Mouse (Mus musculus): ENCODE measurements around the gene Slc27a2. TPM values are rescaled to one million over a fixed set of nuclear protein-coding genes. Genes with fewer than 3 reads are reported as not detected.

Slc27a2 gene
- polyA plus RNA-seq, 1 experiment from 2014 or later, result 1.4 TPM

- 72% methylated on average over 3 of the region's 3 CpGs for WGBS (ENCODE audit: insufficient replicate concordance)
- ATAC-seq (replicated peaks; ENCODE audit: insufficient number of reproducible peaks, low FRiP score, low TSS enrichment), result no peak
- Histone ChIP-seq H3K4me2 (no peak overlapping the region), H3K27ac (ENCODE audit: low read depth, low read length) (no peak overlapping the region), H3K36me3 (ENCODE audit: control insufficient read depth, insufficient read depth, low read length) (no peaks in the 10 kb centered on the region), H3K4me1 (ENCODE audit: control insufficient read depth, insufficient read depth, low read length) (no peaks in the 10 kb centered on the region), H3K4me3 (ENCODE audit: low read depth, low read length) (no peak overlapping the region), H3K27me3 (ENCODE audit: control insufficient read depth, insufficient read depth, low read length) (peaks cover 14% of the 10 kb centered on the region), H3K9ac (ENCODE audit: low read depth, low read length) (no peak overlapping the region), H3K9me3 (replicated peaks; ENCODE audit: control insufficient read depth, low read length) (no peaks in the 10 kb centered on the region)
Measured at GRCm38 (mm10) chr2:126546392-126546791, 5.8 kb upstream of the Slc27a2 start.

- no peaks in the 10 kb centered on the region for H3K9me3 ChIP-seq (replicated peaks; ENCODE audit: control insufficient read depth, low read length)
- no peaks in the 10 kb centered on the region for H3K36me3 ChIP-seq (ENCODE audit: control insufficient read depth, insufficient read depth, low read length)
- H3K4me3 ChIP-seq (ENCODE audit: low read depth, low read length), result no peak overlapping the region
- peaks cover 5% of the 10 kb centered on the region; the same call in 1 of the 2 replicates for H3K4me1 ChIP-seq (ENCODE audit: control insufficient read depth, insufficient read depth, low read length)
- H3K4me2 ChIP-seq, result no peak overlapping the region
- no peak for ATAC-seq (replicated peaks; ENCODE audit: insufficient number of reproducible peaks, low FRiP score, low TSS enrichment)
- H3K27ac ChIP-seq (ENCODE audit: low read depth, low read length), result no peak overlapping the region
- no peak overlapping the region for H3K9ac ChIP-seq (ENCODE audit: low read depth, low read length)
- peaks cover 44% of the 10 kb centered on the region for H3K27me3 ChIP-seq (ENCODE audit: control insufficient read depth, insufficient read depth, low read length)
- WGBS (ENCODE audit: insufficient replicate concordance), result 80% methylated on average over 7 of the region's 7 CpGs
Measured at GRCm38 (mm10) chr2:126549681-126550080, 2.5 kb upstream of the Slc27a2 start.

GRCm38 (mm10) chr2:126551244-126551890 lies 840 bp upstream of the Slc27a2 start:
- Histone ChIP-seq H3K27ac (ENCODE audit: low read depth, low read length) (no peak overlapping the region), H3K4me1 (ENCODE audit: control insufficient read depth, insufficient read depth, low read length) (peaks cover 5% of the 10 kb centered on the region; the same call in 1 of the 2 replicates), H3K36me3 (ENCODE audit: control insufficient read depth, insufficient read depth, low read length) (no peaks in the 10 kb centered on the region), H3K9ac (ENCODE audit: low read depth, low read length) (no peak overlapping the region), H3K9me3 (replicated peaks; ENCODE audit: control insufficient read depth, low read length) (no peaks in the 10 kb centered on the region), H3K27me3 (ENCODE audit: control insufficient read depth, insufficient read depth, low read length) (peaks cover 48% of the 10 kb centered on the region), H3K4me3 (ENCODE audit: low read depth, low read length) (no peak overlapping the region), H3K4me2 (no peak overlapping the region)
- 73% methylated on average over 8 of the region's 8 CpGs for WGBS (ENCODE audit: insufficient replicate concordance)
- no peak for ATAC-seq (replicated peaks; ENCODE audit: insufficient number of reproducible peaks, low FRiP score, low TSS enrichment)

- ATAC-seq (replicated peaks; ENCODE audit: insufficient number of reproducible peaks, low FRiP score, low TSS enrichment), result no peak
- Histone ChIP-seq H3K27me3 (ENCODE audit: control insufficient read depth, insufficient read depth, low read length) (peaks cover 48% of the 10 kb centered on the region), H3K36me3 (ENCODE audit: control insufficient read depth, insufficient read depth, low read length) (no peaks in the 10 kb centered on the region), H3K4me3 (ENCODE audit: low read depth, low read length) (no peak overlapping the region; the same call in 1 of the 2 replicates), H3K4me2 (no peak overlapping the region; the same call in 1 of the 2 replicates), H3K4me1 (ENCODE audit: control insufficient read depth, insufficient read depth, low read length) (peaks cover 5% of the 10 kb centered on the region; the same call in 1 of the 2 replicates), H3K9me3 (replicated peaks; ENCODE audit: control insufficient read depth, low read length) (no peaks in the 10 kb centered on the region), H3K27ac (ENCODE audit: low read depth, low read length) (no peak overlapping the region), H3K9ac (ENCODE audit: low read depth, low read length) (no peak overlapping the region)
- WGBS (ENCODE audit: insufficient replicate concordance), result 22% methylated on average over 5 of the region's 5 CpGs
Measured at GRCm38 (mm10) chr2:126551896-126552295, 311 bp upstream of the Slc27a2 start.

- peak overlapping the region; percentile 54 for H3K4me3 ChIP-seq (ENCODE audit: low read depth, low read length)
- WGBS (ENCODE audit: insufficient replicate concordance), result 2% methylated on average over 26 of the region's 26 CpGs
- H3K9me3 ChIP-seq (replicated peaks; ENCODE audit: control insufficient read depth, low read length), result no peaks in the 10 kb centered on the region
- H3K9ac ChIP-seq (ENCODE audit: low read depth, low read length), result peak overlapping the region; percentile 44
- H3K4me2 ChIP-seq, result peak overlapping the region; percentile 96
- peaks cover 5% of the 10 kb centered on the region; the same call in 1 of the 2 replicates for H3K4me1 ChIP-seq (ENCODE audit: control insufficient read depth, insufficient read depth, low read length)
- no peaks in the 10 kb centered on the region for H3K36me3 ChIP-seq (ENCODE audit: control insufficient read depth, insufficient read depth, low read length)
- H3K27ac ChIP-seq (ENCODE audit: low read depth, low read length), result no peak overlapping the region
- peaks cover 48% of the 10 kb centered on the region for H3K27me3 ChIP-seq (ENCODE audit: control insufficient read depth, insufficient read depth, low read length)
- no peak for ATAC-seq (replicated peaks; ENCODE audit: insufficient number of reproducible peaks, low FRiP score, low TSS enrichment)
Measured at GRCm38 (mm10) chr2:126553291-126553639, 1.1 kb downstream of the Slc27a2 start.

- Histone ChIP-seq H3K9ac (ENCODE audit: low read depth, low read length) (no peak overlapping the region), H3K27me3 (ENCODE audit: control insufficient read depth, insufficient read depth, low read length) (peaks cover 42% of the 10 kb centered on the region), H3K27ac (ENCODE audit: low read depth, low read length) (no peak overlapping the region), H3K4me2 (no peak overlapping the region), H3K36me3 (ENCODE audit: control insufficient read depth, insufficient read depth, low read length) (no peaks in the 10 kb centered on the region), H3K4me1 (ENCODE audit: control insufficient read depth, insufficient read depth, low read length) (peaks cover 5% of the 10 kb centered on the region; the same call in 1 of the 2 replicates), H3K9me3 (replicated peaks; ENCODE audit: control insufficient read depth, low read length) (no peaks in the 10 kb centered on the region), H3K4me3 (ENCODE audit: low read depth, low read length) (no peak overlapping the region)
- no peak for ATAC-seq (replicated peaks; ENCODE audit: insufficient number of reproducible peaks, low FRiP score, low TSS enrichment)
- 84% methylated on average over 5 of the region's 5 CpGs for WGBS (ENCODE audit: insufficient replicate concordance)
Measured at GRCm38 (mm10) chr2:126555533-126555932, 3.3 kb downstream of the Slc27a2 start.

- 0 out of 2 replicates have a peak, but pooled peaks cover 2% of the 10 kb centered on the region for H3K27me3 ChIP-seq (ENCODE audit: control insufficient read depth, insufficient read depth, low read length)
- no peak overlapping the region for H3K4me2 ChIP-seq
- H3K9me3 ChIP-seq (replicated peaks; ENCODE audit: control insufficient read depth, low read length), result no peaks in the 10 kb centered on the region
- ATAC-seq (replicated peaks; ENCODE audit: insufficient number of reproducible peaks, low FRiP score, low TSS enrichment), result no peak
- H3K9ac ChIP-seq (ENCODE audit: low read depth, low read length), result no peak overlapping the region
- 89% methylated on average over 1 of the region's 1 CpGs for WGBS (ENCODE audit: insufficient replicate concordance)
- no peak overlapping the region for H3K4me3 ChIP-seq (ENCODE audit: low read depth, low read length)
- H3K27ac ChIP-seq (ENCODE audit: low read depth, low read length), result no peak overlapping the region
- H3K36me3 ChIP-seq (ENCODE audit: control insufficient read depth, insufficient read depth, low read length), result no peaks in the 10 kb centered on the region
- no peaks in the 10 kb centered on the region for H3K4me1 ChIP-seq (ENCODE audit: control insufficient read depth, insufficient read depth, low read length)
Measured at GRCm38 (mm10) chr2:126560094-126560493, 7.9 kb downstream of the Slc27a2 start.

GRCm38 (mm10) chr2:126563411-126564105 lies 11.4 kb downstream of the Slc27a2 start:
- no peaks in the 10 kb centered on the region for H3K4me1 ChIP-seq (ENCODE audit: control insufficient read depth, insufficient read depth, low read length)
- ATAC-seq (replicated peaks; ENCODE audit: insufficient number of reproducible peaks, low FRiP score, low TSS enrichment), result no peak
- no peak overlapping the region for H3K9ac ChIP-seq (ENCODE audit: low read depth, low read length)
- no peak overlapping the region for H3K4me3 ChIP-seq (ENCODE audit: low read depth, low read length)
- H3K36me3 ChIP-seq (ENCODE audit: control insufficient read depth, insufficient read depth, low read length), result no peaks in the 10 kb centered on the region
- no peak overlapping the region for H3K27ac ChIP-seq (ENCODE audit: low read depth, low read length)
- no peaks in the 10 kb centered on the region for H3K27me3 ChIP-seq (ENCODE audit: control insufficient read depth, insufficient read depth, low read length)
- no peaks in the 10 kb centered on the region for H3K9me3 ChIP-seq (replicated peaks; ENCODE audit: control insufficient read depth, low read length)
- WGBS (ENCODE audit: insufficient replicate concordance), result 74% methylated on average over 17 of the region's 17 CpGs
- H3K4me2 ChIP-seq, result no peak overlapping the region

Measured in heart, embryonic 11.5 days (tissue).